Mouse (Mus musculus) cerebellum, adult 11-12 months (tissue): Measurements from ENCODE around the gene Gm26661.

Experiments used
- DNase-seq: peaks from one replicate; pipeline ENCODE4 v3.0.0; 2022

The Gm26661 gene

GRCm38 (mm10) chr14:7821341-7821740, 30.0 kb downstream of the Gm26661 start:
- no peak for DNase-seq

GRCm38 (mm10) chr14:7822693-7823092, 31.3 kb downstream of the Gm26661 start:
- DNase-seq: no peak

GRCm38 (mm10) chr14:7824651-7825268, 33.4 kb downstream of the Gm26661 start:
- no peak for DNase-seq

GRCm38 (mm10) chr14:7826151-7826937, 35.0 kb downstream of the Gm26661 start:
- no peak for DNase-seq

- DNase-seq: no peak
These were observed 37.8 kb downstream of the Gm26661 start for GRCm38 (mm10) chr14:7829181-7829580.

- DNase-seq: peak; percentile 66
These were observed 40.5 kb downstream of the Gm26661 start for GRCm38 (mm10) chr14:7831770-7832439.

GRCm38 (mm10) chr14:7832440-7832783, 41.0 kb downstream of the Gm26661 start:
- DNase-seq: no peak

- no peak for DNase-seq
These were observed 42.1 kb downstream of the Gm26661 start for GRCm38 (mm10) chr14:7833458-7833857.

- no peak for DNase-seq
These were observed 47.2 kb downstream of the Gm26661 start for GRCm38 (mm10) chr14:7838564-7839089.

GRCm38 (mm10) chr14:7839950-7840514, 48.6 kb downstream of the Gm26661 start:
- no peak for DNase-seq
